Mouse (Mus musculus): ENCODE measurements around the gene Cntf.
A peak's percentile ranks its signal among the peaks of the same experiment; 100 is the strongest.

Cntf gene

DNA sequence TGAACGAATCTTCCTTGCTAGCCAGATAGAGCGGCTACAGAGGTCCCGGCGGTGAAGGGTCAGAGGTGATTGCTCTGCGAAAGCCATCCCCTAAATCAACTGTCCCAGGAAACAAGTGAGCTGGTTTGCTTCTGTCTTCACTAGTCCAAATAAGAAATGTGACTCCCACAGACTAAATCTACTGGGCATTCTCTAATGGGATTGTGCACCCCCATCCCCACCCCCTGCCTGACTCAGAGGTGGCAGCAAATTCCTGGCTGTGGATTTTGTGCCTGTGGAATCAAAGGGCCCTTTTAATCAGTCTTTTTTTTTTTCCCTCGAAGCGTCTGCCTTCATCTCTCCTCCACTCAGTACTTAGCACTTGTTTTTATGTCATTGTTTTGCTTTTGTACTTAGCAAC lies at the start of gene Cntf:
Gene Cntf, minus strand, starts transcription at position 325 of the 400 bp plus-strand sequence.
- no peak for DNase-seq (ENCODE audit: low read depth, low spot score)

DNA sequence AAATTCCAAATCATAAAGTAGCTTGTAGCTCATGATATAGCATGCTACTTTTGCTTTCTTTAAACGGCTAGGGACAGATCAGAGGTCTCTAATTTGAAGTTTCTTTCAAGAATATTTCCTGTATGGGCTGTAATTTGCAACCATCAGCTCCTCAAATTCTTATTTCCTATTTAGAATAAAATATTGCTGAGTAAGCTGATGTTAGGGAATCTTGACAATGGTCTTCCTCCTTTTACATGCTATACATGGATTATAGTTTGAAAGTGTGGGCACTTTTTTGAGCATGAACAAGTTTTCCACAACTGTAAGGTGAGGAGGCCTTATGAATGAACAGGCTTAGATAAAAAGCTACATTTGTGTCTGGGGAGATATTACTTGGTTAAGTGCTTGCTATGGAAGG lies 48.5 kb upstream of the Cntf start:
- DNase-seq (ENCODE audit: low read depth, low spot score) = no peak

DNA sequence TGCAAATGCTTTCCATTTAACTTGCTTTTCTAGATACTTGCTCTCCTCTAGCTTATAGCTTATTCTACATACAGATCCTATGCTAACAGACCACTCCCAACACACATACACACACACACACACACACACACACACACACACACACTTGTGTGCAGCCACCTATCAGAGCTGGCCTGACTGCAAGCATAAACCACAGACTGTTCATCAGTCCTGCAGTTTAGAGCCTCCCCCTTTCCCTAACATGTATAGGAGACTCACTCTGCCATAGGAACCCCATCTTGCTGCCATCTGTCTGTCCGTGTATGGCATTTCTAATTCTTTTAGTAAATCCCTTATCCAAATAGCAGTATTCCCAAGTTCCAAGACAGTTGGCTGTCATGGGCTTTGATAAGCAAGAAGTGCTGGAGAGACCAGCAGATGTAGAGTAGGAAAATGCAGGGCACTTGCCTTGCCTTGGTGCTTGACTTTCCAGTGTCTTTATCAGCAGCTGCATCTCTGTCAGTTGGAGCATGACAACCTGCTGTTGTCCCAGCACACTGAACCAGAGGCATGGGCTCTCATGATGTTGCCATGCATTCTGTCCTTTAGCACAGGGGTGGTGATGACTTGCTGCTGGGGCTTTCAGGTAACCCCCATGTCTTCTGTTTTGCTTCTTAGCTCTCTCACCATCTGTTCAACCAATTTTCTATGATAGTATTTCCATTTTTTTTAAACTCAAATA lies 47.4 kb upstream of the Cntf start:
- no peak for DNase-seq (ENCODE audit: low read depth, low spot score)

DNA sequence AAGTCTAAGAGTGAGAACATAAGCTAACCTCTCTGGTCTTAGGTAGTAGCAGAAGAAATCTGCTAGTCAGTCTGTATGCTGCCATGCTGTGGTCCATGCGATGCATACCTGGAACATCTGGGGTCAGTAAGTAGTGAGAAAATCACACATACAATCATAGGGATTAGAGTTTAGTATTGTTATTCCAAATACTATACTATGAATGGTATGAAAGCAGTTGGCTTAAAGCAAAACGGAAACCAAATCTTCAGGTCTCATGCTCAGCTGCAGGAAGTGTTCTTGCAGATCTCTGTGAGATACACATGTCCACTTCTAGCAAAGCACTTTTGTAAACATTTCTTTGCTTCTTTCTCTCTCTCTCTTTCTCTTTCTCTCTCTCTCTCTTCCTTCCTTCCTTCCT lies 40.8 kb upstream of the Cntf start:
- no peak for DNase-seq (ENCODE audit: low read depth, low spot score)

DNA sequence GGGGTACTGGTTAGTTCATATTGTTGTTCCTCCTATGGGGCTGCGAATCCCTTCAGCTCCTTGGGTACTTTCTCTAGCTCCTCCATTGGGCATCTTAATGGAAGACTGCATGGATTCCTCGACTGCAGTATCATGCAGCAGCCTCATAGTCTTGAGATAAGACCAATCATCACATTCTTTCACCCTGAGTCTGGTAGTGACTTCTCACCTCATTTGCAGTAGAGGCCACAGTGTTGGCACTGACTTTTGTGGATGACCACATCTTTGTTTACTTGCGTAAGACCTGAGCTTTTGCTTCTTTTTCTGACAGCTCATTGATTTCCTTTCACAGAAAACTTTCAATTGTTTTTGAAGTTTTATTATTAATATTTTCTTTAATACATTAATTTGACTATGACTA lies 40.3 kb upstream of the Cntf start:
- no peak for DNase-seq (ENCODE audit: low read depth, low spot score)

DNA sequence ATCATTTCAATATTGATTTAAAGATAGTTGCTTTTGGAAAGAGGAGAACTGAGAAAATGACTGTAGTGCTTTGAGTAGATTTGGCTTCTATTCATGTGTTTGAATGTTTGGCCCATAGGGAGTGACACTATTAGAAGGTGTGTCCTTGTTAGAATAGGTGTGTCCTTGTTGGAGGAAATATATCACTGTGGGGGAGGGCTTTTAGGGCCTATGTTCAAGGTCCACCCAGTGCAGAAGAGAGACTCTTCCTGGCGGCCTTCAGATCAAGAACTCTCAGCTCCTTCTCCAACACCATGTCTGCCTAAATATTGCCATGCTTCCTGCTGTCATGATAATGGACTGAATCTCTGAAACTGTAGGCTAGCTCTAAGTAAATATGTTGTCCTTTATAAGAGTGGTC lies 38.8 kb upstream of the Cntf start:
- DNase-seq (ENCODE audit: low read depth, low spot score) = no peak

DNA sequence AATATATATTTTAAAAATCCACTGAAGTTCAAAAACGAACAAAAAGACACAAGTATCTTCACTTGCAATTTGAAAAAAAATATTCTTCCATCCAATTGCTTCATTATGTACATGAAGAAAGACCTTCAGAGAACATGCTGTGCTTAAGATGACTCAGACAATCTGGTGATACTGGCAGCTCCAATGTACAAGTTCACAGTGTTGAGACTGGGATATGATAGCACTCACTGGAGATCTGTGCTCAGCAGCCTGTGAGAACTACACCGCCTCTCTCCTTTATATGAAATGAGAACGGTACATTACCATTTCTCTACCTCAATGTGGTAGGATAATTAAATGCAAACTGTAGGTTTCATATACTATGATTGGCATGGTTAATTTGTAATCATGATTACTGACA lies 37.4 kb upstream of the Cntf start:
- DNase-seq (ENCODE audit: low read depth, low spot score) = no peak

DNA sequence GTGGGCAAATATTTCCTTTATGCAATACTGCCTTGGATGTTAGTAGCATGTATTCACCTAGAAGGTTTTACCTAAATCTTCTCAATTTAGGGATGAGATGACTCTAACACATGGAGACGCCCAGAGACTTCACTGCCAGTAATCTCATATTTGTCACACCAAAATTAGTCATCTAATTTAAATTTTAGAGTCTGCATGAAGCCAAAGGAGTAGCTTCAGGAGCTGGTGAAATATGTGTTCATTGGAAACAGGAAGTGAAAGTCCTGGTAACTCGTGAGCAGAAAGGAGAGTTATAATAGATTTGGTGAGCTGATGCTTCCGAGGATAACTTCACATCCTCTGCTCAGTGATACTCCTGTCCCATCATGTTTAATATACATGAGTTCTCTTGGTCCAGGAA lies 35.6 kb upstream of the Cntf start:
- DNase-seq (ENCODE audit: low read depth, low spot score) = no peak

DNA sequence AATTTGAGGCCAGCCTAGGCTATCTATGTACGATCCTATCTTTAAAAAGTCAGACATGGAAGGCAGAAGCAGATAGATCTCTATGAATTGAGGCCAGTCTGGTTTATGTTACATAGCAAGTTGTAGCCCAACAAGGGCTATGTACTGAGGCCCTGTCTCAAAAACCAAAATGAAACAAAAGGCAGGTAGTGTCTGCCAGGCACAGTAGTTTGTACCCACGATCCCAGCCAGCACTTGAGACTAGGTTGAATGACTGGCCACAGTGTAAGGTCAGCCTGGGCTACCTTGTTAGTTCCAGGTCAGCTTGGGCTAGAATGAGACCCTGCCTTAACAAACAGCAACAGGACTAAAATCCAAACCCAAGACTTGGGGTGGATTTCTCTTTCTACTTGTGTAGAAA lies 35.2 kb upstream of the Cntf start:
- no peak for DNase-seq (ENCODE audit: low read depth, low spot score)

DNA sequence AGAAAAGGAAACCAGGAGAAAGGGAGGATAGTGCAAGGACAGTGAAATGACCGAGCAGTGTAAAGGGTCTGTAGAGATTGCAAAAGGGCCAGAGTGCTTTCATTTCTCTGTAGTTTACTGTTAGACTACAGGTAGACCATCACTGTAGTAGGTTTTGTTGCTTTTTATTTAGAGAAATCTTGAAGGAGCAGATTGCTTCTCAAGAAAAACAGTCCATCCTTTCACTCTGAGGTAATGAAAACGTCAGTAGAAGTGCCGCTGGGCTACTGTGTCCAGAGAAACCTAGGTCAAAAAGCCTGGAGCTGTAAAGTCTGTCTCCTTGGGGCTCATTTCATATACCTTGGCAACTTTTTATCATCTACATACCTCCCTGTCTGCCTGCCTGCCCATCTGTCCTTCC lies 33.6 kb upstream of the Cntf start:
- DNase-seq (ENCODE audit: low read depth, low spot score) = no peak

DNA sequence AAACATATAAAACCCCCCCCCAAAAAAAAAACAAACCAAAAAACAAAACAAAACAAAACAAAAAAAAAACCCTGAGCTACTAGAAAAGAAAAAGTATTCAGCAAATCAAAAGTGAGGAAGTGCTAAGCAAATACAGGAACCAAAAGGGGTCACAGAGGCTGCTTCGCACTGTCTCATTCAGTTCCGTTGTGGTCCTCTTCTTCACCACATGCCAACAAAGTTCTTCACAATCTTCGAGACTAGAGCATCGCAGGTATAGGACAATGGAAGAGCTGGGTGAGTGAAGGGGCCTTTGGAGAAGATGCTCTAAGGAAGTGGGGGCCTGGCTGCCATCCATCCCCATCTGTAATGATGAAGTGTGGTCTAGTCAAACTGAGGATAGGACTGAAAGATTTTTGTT lies 33.0 kb upstream of the Cntf start:
- DNase-seq (ENCODE audit: low read depth, low spot score) = no peak

DNA sequence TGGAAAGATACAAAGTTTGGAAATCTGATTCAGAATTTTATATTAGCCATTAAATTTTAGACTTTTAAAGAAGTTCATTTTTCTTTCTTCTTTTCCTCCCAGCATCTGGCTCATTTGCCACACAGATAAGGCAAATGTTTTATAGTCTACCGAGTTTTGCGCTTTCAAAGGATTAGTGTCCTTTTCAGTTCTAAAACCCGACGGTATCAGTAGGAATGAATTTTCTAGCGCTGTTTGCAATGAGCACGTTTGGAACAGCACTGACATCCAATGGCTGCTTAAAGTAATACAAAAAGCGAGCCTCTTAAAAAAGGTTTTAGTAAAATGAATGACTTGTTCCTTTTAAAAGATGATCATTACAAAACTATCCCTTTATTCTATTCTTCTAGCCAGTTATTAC lies 31.6 kb upstream of the Cntf start:
- DNase-seq (ENCODE audit: low read depth, low spot score) = peak; percentile 8

DNA sequence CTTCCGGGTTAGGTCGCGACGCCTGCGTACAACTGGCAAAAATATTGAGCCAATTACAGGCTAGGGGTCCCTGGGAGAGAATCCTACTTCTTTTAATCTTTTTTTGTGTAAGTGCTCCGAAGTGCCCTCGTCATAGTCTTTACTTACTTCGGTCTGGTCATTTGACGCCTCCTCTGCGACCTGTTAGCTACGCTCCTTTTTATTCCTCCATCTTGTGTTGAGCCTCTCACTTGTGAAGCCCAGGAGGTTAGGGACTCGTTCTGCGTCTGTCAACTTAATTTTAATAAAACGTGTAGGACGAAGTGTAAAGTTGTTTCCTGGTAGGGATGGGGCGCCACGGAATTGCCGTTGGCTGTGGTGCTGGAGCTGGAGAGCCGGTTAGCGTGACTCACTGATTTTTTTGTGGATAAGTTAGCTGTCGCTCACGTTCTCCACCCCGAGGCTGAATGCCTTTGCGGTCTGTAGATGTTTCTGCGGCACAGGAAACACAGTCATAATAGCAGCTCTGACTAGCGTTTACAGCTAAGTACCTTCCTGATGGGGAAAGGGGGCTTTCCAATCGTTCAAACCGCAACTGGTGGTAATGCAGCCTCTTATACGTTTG lies 31.0 kb upstream of the Cntf start:
- no peak for DNase-seq (ENCODE audit: low read depth, low spot score)

DNA sequence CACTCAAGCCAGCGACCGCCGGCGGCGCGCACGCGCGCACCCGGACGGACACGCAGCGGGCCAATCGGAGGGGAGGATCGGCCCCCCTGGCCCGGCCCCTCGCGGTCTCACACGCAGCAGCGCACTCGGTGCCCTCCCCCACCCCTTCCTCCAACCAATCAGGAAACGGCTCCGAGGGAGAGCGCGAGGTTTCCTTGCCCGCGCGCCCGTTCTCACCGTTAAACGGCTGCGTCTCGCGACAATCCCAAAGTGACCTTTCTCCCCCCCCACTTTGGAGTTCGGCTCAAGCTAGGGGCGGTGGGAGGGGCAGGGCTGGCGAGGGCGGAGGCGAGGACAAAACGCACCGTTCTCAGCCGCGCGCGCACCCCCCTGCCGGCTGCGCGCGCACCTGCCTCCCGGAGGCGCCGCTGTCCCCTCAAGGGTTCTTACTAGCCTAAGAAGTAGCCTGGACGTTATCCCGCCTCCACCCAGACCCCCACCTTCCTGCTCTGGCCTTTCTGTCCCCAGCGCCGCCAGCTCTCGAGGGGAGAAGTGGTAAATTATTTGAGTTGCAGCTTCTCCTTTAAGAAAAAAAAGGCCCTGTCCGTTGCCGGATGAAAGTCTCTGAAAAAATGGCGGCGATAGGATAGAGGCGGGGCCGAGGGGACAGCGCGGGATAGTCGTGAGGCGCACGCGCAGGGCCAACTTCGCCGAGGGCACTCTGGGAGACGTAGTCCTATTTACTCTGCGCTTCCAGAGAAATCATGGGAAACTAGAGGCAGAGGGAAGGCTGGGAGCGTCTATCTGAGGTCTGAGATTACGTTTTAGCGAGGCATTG lies 30.3 kb upstream of the Cntf start, which contains the start of the genes Zfp91 and Lpxn:
Gene Zfp91, minus strand, starts transcription at position 616 of the 817 bp plus-strand sequence.
Gene Lpxn, plus strand, starts transcription at position 683 of the 817 bp plus-strand sequence.
- peak; percentile 97 for DNase-seq (ENCODE audit: low read depth, low spot score)

DNA sequence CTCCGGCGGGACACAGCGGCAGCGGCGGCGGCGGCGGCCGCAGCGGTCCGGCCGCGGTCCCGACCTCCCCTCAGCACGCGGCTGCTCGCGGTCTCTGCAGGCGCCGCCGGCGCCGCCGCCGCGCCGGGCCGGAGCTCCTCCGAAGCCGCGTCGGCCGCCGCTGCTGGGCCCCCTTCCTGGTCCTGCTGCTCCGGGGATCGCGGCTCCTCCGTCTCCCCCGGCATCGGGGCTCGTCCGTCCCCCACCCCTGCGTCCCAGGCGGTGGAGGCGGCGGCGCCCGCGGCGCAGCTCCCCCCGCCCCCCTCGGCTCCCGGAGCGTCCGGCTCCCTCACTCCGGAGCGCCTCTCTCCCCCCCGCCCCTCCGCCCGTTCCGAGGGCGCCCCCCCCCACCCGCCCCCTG lies 29.7 kb upstream of the Cntf start:
- DNase-seq (ENCODE audit: low read depth, low spot score) = no peak

DNA sequence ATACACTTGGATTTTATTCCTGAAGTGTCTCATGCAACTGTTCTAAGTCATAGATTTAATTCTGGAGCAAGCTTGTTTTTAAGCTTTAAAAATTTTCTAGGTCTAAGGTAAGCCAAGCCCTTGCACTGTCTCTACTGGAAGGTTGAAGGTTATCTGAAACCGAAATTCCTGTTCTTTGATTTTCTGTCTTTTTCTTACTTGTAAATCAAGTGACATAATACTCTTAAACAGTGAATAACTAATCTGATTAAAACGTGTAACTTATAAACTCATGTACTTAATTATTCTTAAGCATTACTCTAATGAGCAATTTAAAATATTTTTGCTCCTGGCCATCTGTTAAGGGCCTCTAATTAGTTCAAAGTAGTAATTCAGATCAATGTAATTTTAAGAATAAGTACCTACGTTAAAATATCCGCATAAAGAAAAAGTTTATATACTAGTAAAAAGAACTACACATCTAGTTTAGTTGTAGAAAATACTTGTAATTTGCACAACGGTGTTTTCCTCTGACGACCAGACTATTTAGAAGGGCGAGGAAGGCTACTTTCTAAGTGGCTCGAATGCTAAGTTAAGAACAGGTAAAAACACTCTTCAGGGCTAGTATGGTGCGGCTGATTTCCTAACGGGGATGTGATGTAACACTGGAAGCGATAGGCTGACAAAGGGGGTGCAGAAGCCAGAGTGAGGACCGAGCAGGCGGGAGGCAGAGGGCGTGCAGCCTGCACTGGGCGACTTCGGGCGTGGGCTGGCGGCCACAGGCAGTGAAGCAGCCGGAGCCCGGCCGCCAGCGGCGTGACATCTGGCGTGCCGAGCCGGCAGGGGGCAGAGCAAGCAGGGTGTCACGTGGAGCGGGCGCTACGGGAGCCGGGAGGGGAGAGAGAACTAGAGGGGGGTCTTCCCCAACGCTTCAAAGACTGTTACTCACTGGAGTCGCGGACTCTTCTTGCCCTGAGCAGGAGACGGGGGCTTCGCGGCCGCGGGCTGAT lies 28.9 kb upstream of the Cntf start:
- DNase-seq (ENCODE audit: low read depth, low spot score) = peak; percentile 78

DNA sequence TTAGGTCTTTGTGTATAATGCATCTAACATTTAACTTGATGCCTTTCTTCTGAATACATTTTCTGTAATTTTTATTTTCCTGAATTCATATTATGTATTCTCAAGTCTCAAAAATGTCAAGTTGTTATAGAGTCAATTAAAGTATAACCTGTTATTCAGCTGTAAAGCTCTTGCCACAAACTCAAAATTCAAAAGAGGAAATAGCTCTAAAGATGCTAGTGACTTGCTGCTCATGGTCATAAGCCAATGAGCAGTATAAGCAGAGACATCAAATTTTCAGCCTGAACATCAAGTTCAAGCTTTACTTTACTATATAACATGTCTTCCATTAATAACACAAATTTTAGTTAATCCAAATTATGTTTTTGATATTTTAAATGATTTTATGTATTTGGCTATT lies 26.9 kb upstream of the Cntf start:
- no peak for DNase-seq (ENCODE audit: low read depth, low spot score)

DNA sequence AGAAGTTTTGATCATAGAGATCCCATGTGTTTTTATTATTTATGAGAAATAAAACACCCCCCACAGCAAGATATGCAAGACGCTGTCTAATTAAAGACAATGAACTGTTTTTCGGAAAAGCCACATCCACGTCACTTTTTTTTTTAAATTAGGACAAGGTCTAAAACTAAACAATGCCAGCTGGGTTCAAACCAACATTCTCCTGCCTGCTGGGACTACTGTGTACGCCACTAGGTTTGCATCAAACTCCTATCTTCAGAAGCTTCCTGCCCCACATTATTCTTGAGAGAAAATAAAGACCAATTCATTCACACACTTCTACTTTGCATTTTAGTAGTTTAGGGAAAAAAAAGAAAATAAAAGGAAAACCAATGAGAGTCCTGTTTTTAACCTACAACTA lies 22.3 kb upstream of the Cntf start:
- no peak for DNase-seq (ENCODE audit: low read depth, low spot score)

DNA sequence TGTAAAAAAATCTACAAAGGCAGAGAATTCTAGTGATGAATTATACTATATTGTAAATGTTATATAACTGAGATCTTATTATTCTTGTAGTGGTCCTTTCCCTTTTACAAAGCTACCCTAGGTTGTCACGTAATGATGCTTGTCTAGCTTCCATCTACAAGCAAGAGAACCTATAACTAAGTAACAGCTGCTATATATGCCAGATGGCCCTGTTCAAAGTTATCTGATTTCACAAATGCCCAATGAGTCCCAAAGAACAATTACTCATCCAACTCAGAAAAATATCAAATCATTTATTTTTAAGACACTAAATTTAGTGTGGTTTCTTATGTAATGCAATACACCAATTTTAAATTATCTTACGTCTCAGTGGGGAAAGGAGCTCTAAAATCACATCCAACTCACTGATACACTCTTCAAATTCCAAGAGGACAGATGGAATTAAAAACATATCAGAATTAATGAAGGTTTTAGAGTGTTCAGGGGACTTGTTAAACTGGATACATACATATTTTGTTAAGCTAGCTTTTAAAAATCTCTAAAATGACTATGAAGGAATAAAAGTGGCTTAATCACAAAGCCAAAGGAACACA lies 21.5 kb upstream of the Cntf start:
- DNase-seq (ENCODE audit: low read depth, low spot score) = no peak

DNA sequence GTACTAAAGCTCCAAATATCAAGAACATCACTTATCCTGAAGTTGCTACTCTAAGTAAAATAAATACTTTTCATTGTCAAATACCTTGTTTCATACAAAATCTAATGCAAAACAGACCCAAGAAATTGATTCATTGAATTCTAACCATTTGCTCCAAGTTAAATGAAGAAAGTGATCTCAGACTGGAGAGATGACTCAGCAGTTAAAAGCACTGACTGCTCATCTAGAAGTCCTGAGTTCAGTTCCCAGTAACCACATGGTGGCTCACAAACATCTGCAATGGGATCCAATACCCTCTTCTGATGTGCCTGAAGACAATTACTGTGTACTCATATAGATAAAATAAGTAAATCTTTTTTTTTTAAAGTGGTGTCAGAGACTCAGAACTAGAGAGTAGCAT lies 15.0 kb upstream of the Cntf start:
- DNase-seq (ENCODE audit: low read depth, low spot score) = no peak

DNA sequence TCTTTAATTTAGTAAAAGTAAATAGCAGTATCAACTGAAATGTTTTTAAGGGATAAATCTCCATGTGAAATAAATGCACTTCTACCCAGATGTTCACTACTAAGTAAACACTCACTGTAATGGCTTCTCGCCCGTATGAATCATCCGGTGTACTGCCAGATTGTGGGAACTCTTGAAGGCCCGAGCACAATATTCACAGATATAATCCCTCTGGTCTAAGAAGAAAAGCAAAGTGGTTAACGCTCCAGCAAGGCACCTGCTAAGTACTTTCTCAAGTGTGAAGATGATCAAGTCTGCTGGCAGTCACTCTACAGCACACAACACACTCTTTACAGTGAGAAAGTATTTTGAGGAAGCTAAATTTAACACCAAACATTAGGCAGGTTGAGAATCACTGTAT lies 5.5 kb upstream of the Cntf start:
- DNase-seq (ENCODE audit: low read depth, low spot score) = no peak
